ENCODE assay signal across 26 mouse cellular contexts in the genomic region with DNA sequence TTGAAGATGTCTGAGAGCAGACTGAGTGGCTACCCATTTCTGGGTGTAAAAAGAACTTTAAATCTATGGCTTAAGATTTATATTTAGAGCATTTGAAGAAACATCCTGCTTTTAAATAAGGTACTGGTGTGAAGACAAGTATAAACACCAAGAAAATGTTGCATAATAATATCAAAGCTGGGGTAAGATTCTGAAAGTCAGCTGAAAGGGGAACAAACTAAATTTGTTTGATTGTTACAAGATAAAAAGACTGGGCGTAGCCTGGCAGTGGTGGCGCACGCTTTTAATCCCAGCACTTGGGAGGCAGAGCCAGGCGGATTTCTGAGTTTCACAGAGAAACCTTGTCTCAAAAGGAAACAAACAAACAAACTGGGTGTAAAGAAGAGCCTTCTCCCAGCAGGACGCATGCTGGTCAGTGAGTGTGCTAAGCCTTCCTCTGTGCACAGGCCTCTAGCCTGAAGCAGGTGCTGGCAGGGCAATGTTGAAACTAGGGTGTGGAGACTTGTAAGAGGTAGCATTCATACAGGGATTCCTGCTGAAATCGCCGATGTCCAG. TPM values are rescaled to one million over a fixed set of nuclear protein-coding genes. Genes with fewer than 3 reads are reported as not detected.
"Had no signal": no experiment of that assay in that cellular context is flagged by ENCODE, and none has a peak within 500 bp of the region (broad histone marks: within the 10 kb centered on the region; RNA-seq: fewer than 3 reads in every experiment).

No protein-coding gene starts in this region.

- H3K9ac ChIP-seq: kidney, embryonic 15.5 days; limb, embryonic 12.5 days; limb, embryonic 15.5 days; liver, embryonic 14.5 days; liver, postnatal 0 days; lung, embryonic 14.5 days; stomach, embryonic 15.5 days had no signal

- H3K9me3 ChIP-seq: kidney, embryonic 15.5 days; limb, embryonic 12.5 days; limb, embryonic 15.5 days; stomach, embryonic 15.5 days had no signal

- H3K4me3 ChIP-seq: kidney, embryonic 15.5 days; left cerebral cortex, adult 2 months; limb, embryonic 12.5 days; limb, embryonic 15.5 days; stomach, embryonic 15.5 days had no signal

- H3K27ac ChIP-seq: kidney, embryonic 15.5 days; left cerebral cortex, adult 2 months; limb, embryonic 12.5 days; limb, embryonic 15.5 days; liver, embryonic 14.5 days; macrophage; stomach, embryonic 15.5 days had no signal

- ATAC-seq: lung, postnatal 0 days had no signal

- H3K4me1 ChIP-seq: limb, embryonic 12.5 days; stomach, embryonic 15.5 days had no signal

- DNase-seq: kidney, adult 18-20 months; kidney, postnatal 36 days; layer of hippocampus, postnatal 36 days; left cerebral cortex, postnatal 4 days; liver, postnatal 0 days; lung, embryonic 14.5 days; midbrain, embryonic 14.5 days; right cerebral cortex, postnatal 4 days; thymus, adult 2 months; thymus, postnatal 14 days; thymus, postnatal 4 days had no signal

- H3K27me3 ChIP-seq: kidney, embryonic 15.5 days; limb, embryonic 12.5 days; limb, embryonic 15.5 days; stomach, embryonic 15.5 days had no signal

RNA-seq across cellular contexts. Expression of a gene that starts 18.1 kb away (rescaled TPM):
- total RNA-seq: layer of hippocampus, adult 8-10 months; layer of hippocampus, postnatal 10 days; left cerebral cortex, adult 2 months; left cerebral cortex, postnatal 14 days; left cerebral cortex, postnatal 4 days; megakaryocyte-erythroid progenitor cell, adult 5-6 weeks; midbrain, postnatal 0 days had no signal
- polyA plus RNA-seq: limb, embryonic 15.5 days; liver, postnatal 0 days; macrophage; neural tube, embryonic 11.5 days had no signal

RNA-seq across cellular contexts. Expression of a gene that starts 37.3 kb away (rescaled TPM):
- total RNA-seq: megakaryocyte-erythroid progenitor cell, adult 5-6 weeks had no signal
- polyA plus RNA-seq: liver, embryonic 11.5 days; macrophage had no signal
